Mouse (Mus musculus): ENCODE results near the gene Pif1. TPM values are rescaled to one million over a fixed set of nuclear protein-coding genes. Genes with fewer than 3 reads are reported as not detected.
A peak's percentile ranks its signal among the peaks of the same experiment; 100 is the strongest.

Gene Pif1
- total and polyA plus RNA-seq, 3 experiments = 11.2 to 14.5 (median 12.2) TPM

GRCm38 (mm10) chr9:65541126-65542068, 45.6 kb upstream of the Pif1 start:
- Histone ChIP-seq H3K9ac (ENCODE audit: insufficient read depth, low read depth) (peak overlapping the region; percentile 58), H3K36me3 (replicated peaks in 1 of 2; ENCODE audit: control insufficient read depth in 1 of 2, insufficient read depth in 1 of 2, low read length in 1 of 2) (no peaks in the 10 kb centered on the region), H3K4me1 (ENCODE audit: control insufficient read depth in 1 of 2, insufficient read depth in 2 of 2) (peaks cover 25 to 74% of the 10 kb centered on the region in 2 experiments), H3K9me3 (replicated peaks; ENCODE audit: low read length) (no peaks in the 10 kb centered on the region), H3K79me2 (replicated peaks; ENCODE audit: control insufficient read depth, extremely low read depth, insufficient read depth, poor library complexity, severe bottlenecking) (no peaks in the 10 kb centered on the region), H3K27me3 (replicated peaks) (no peaks in the 10 kb centered on the region), H3K4me3 (replicated peaks in 1 of 3; ENCODE audit: low read depth in 2 of 3, low read length in 2 of 3, poor library complexity in 1 of 3) (peak overlapping the region in 2 of 3 experiments; percentile 15 to 25), H3K27ac (ENCODE audit: insufficient read depth, low read depth) (peak overlapping the region; percentile 99), H3K4me2 (ENCODE audit: insufficient read depth, low read depth, poor library complexity, severe bottlenecking) (peak overlapping the region; percentile 60)
- peak; percentile 56; the same call in 1 of the 2 replicates for TF ChIP-seq TBP (conservative IDR thresholded peaks at IDR 0.05; ENCODE audit: low read depth, low read length)
- TF ChIP-seq MAZ (IDR thresholded peaks at IDR 0.05; ENCODE audit: low read depth, low read length) = 0 out of 2 replicates have a peak, but pooled peaks have one; percentile 23
- TF ChIP-seq HCFC1 (IDR thresholded peaks at IDR 0.05; ENCODE audit: low read depth, low read length) = peak; percentile 26
- no peak for TF ChIP-seq ZNF384 (IDR thresholded peaks at IDR 0.05; ENCODE audit: low read depth, low read length)
- peak; percentile 69 for TF ChIP-seq POLR2A (IDR thresholded peaks at IDR 0.05; ENCODE audit: low read depth, low read length)
- TF ChIP-seq MAFK (IDR thresholded peaks at IDR 0.05; ENCODE audit: insufficient replicate concordance, low read length) = peak; percentile 70; the same call in 1 of the 2 replicates
- TF ChIP-seq JUN (IDR thresholded peaks at IDR 0.05; ENCODE audit: insufficient read depth, low read depth, low read length) = peak; percentile 41; the same call in 1 of the 2 replicates
- TF ChIP-seq USF2 (conservative IDR thresholded peaks at IDR 0.05; ENCODE audit: low read depth, low read length) = 0 out of 2 replicates have a peak, but pooled peaks have one; percentile 31
- peak; percentile 70 for TF ChIP-seq USF1 (IDR thresholded peaks at IDR 0.05; ENCODE audit: low read depth, low read length)
- no peak for TF ChIP-seq ZC3H11A (IDR thresholded peaks at IDR 0.05; ENCODE audit: low read depth, low read length)
- peak; percentile 94 for TF ChIP-seq ETS1 (conservative IDR thresholded peaks at IDR 0.05; ENCODE audit: low read depth, low read length)
- no peak for TF ChIP-seq NRF1 (IDR thresholded peaks at IDR 0.05; ENCODE audit: low read depth, low read length)
- TF ChIP-seq ZMIZ1 (IDR thresholded peaks at IDR 0.05; ENCODE audit: low read depth, low read length) = 0 out of 2 replicates have a peak, but pooled peaks have one; percentile 13
- TF ChIP-seq MAX (IDR thresholded peaks at IDR 0.05; ENCODE audit: low read length) = peak; percentile 56
- TF ChIP-seq IRF4 (IDR thresholded peaks at IDR 0.05; ENCODE audit: low read depth, low read length) = peak; percentile 89
- TF ChIP-seq MEF2A (IDR thresholded peaks at IDR 0.05; ENCODE audit: borderline replicate concordance, low read depth, low read length) = peak; percentile 77
- peak; percentile 48 for TF ChIP-seq MYC (IDR thresholded peaks at IDR 0.05; ENCODE audit: low read depth, low read length)
- TF ChIP-seq ELF1 (IDR thresholded peaks at IDR 0.05; ENCODE audit: low read depth, low read length) = no peak
- peak; percentile 32; the same call in 1 of the 2 replicates for TF ChIP-seq RCOR1 (conservative IDR thresholded peaks at IDR 0.05; ENCODE audit: low read depth, low read length)
- TF ChIP-seq EP300 (IDR thresholded peaks at IDR 0.05; ENCODE audit: low read length) = peak; percentile 75
- TF ChIP-seq ZKSCAN1 (IDR thresholded peaks at IDR 0.05; ENCODE audit: borderline replicate concordance, low read depth, low read length) = no peak
- no peak; the same call in 1 of the 2 replicates for TF ChIP-seq NELFE (IDR thresholded peaks at IDR 0.05; ENCODE audit: low read depth, low read length)
- peak; percentile 97 for TF ChIP-seq BHLHE40 (IDR thresholded peaks at IDR 0.05; ENCODE audit: low read depth, low read length)
- TF ChIP-seq TCF12 (IDR thresholded peaks at IDR 0.05; ENCODE audit: low read depth, low read length) = peak; percentile 66; the same call in 1 of the 2 replicates
- TF ChIP-seq CHD2 (IDR thresholded peaks at IDR 0.05; ENCODE audit: low read length) = peak; percentile 78
- TF ChIP-seq CTCF (conservative IDR thresholded peaks at IDR 0.05 in 1 of 2, IDR thresholded peaks at IDR 0.05 in 1 of 2; ENCODE audit: low read depth in 2 of 2, low read length in 2 of 2) = no peak
- dilution Hi-C loops (cut with MboI; ENCODE audit: extremely low pct_ligation_motif_present, extremely low pct_unique_long_range_greater_than_20kb, low sequenced_read_pairs) = no loop called here
- in situ Hi-C loops (cut with MboI; ENCODE audit: low pct_ligation_motif_present, low pct_unique_long_range_greater_than_20kb, low sequenced_read_pairs) = no loop called here
- peak; percentile 94 for DNase-seq (ENCODE audit: extremely low read depth)
